Mouse (Mus musculus): Measurements from ENCODE around the gene Gse1. TPM values are rescaled to one million over a fixed set of nuclear protein-coding genes. Genes with fewer than 3 reads are reported as not detected.

Gene Gse1
- polyA plus RNA-seq, 1 experiment from 2014 or later, result 6.9 TPM

DNA sequence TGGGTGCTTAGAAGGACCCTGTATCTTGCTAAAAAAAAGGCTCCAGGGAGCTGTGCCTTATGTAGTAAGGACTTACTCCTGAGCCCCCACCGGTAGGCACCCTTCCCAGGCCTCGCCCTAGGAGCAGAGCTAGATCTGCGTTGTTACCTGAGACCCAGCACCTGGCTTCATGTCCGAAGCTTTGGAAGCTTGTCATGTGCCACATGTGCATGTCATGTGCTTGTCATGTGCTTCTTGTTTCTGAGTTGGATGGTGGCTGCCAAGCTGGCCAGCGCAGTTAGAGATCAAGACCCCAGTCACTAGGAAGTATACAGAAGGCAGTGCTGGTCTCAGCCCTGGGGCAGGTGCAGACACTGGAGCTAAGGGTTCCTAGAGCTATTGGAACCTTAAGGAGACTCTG is 273.2 kb downstream of the Gse1 start:
- H3K27me3 ChIP-seq (ENCODE audit: control insufficient read depth, insufficient read depth, low read length), result no peaks in the 10 kb centered on the region
- WGBS, result 86% methylated on average over 5 of the region's 5 CpGs
- H3K4me1 ChIP-seq (ENCODE audit: control insufficient read depth, insufficient read depth, low read length), result peaks cover 77% of the 10 kb centered on the region
- H3K4me3 ChIP-seq (replicated peaks; ENCODE audit: low read length), result no peak overlapping the region
- H3K9me3 ChIP-seq (replicated peaks; ENCODE audit: control insufficient read depth, low read length), result no peaks in the 10 kb centered on the region
- ATAC-seq (ENCODE audit: insufficient read depth, low FRiP score), result no peak
- H3K9ac ChIP-seq (ENCODE audit: low read length), result no peak overlapping the region
- no peak overlapping the region for H3K4me2 ChIP-seq (ENCODE audit: low read depth, low read length)
- H3K27ac ChIP-seq (ENCODE audit: low read length), result no peak overlapping the region
- H3K36me3 ChIP-seq (ENCODE audit: control insufficient read depth, insufficient read depth, low read length), result no peaks in the 10 kb centered on the region

- H3K9me3 ChIP-seq (replicated peaks; ENCODE audit: control insufficient read depth, low read length), result no peaks in the 10 kb centered on the region
- H3K4me1 ChIP-seq (ENCODE audit: control insufficient read depth, insufficient read depth, low read length), result peaks cover 72% of the 10 kb centered on the region
- H3K27ac ChIP-seq (ENCODE audit: low read length), result no peak overlapping the region
- 47% methylated on average over 5 of the region's 5 CpGs for WGBS
- no peak overlapping the region; the same call in 1 of the 2 replicates for H3K9ac ChIP-seq (ENCODE audit: low read length)
- ATAC-seq (ENCODE audit: insufficient read depth, low FRiP score), result no peak
- H3K27me3 ChIP-seq (ENCODE audit: control insufficient read depth, insufficient read depth, low read length), result no peaks in the 10 kb centered on the region
- no peaks in the 10 kb centered on the region for H3K36me3 ChIP-seq (ENCODE audit: control insufficient read depth, insufficient read depth, low read length)
- H3K4me2 ChIP-seq (ENCODE audit: low read depth, low read length), result no peak overlapping the region
- H3K4me3 ChIP-seq (replicated peaks; ENCODE audit: low read length), result no peak overlapping the region
Measured at GRCm38 (mm10) chr8:120502428-120502827, 274.2 kb downstream of the Gse1 start.

DNA sequence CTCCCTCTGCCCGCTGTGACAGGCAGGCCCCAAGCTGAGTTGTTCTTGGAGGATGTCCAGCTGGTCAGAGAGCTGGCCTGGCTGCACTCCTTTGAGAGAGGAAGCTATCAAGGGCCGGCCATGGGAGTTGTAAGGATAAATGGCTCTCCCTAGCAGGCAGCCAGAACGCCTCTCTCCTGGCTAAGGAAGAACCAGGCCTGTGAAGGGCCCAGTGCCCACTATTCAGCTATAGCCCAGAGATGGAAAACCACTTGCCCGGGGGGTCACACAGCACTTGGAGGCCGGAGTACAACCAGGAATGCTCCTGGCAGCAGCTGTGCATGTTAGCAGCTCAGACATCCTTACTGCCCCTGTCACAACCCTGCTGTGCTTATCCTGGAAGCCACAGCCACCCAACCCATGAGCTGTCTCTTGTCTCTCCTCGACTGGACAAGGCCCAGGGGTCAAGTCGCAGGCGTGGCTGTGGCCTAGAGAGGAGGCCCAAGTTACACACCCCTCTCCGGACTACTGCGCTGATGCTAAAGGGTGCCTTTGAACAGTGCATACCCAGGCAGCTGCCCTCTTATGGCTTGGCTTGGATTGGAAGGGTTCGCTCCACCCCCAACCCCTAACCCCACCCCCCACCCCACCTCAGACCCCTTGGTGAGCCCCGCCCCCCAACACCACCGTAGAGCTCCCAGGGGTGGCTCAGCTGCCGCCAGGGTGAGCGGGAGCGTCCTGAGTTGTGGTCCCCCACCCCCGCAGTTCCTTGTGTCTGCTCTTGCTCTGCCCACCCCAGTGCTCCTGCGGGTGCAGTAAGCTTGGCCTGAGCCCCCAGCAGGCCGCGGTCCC is 276.2 kb downstream of the Gse1 start:
- 22% methylated on average over 19 of the region's 20 CpGs for WGBS
- Histone ChIP-seq H3K27me3 (ENCODE audit: control insufficient read depth, insufficient read depth, low read length) (no peaks in the 10 kb centered on the region), H3K9me3 (replicated peaks; ENCODE audit: control insufficient read depth, low read length) (no peaks in the 10 kb centered on the region), H3K9ac (ENCODE audit: low read length) (peak overlapping the region; percentile 37), H3K36me3 (ENCODE audit: control insufficient read depth, insufficient read depth, low read length) (no peaks in the 10 kb centered on the region), H3K27ac (ENCODE audit: low read length) (peak overlapping the region; percentile 63), H3K4me3 (replicated peaks; ENCODE audit: low read length) (no peak overlapping the region), H3K4me2 (ENCODE audit: low read depth, low read length) (peak overlapping the region; percentile 40), H3K4me1 (ENCODE audit: control insufficient read depth, insufficient read depth, low read length) (peaks cover 69% of the 10 kb centered on the region)
- ATAC-seq (ENCODE audit: insufficient read depth, low FRiP score), result no peak

DNA sequence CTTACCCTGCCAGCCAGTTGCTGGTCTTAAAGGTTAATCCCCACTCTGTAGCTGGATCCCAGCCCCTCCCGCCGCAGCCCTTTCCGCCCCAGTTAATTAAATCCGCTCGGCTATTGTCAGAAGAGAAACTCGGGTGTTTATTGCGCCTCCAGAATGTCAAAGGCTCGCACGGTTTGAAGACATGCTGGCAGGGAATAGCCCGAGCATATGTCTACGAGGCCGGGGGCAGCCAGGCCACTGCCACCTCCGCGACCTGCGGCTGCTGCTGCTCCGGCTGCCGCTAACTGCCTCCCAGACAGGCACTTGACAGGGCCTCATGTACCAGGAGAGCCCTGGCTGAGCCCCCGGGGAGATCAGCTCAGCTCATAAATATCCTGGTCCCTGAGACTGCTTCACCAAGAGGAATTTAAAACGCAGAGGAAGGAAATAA is 276.8 kb downstream of the Gse1 start:
- Histone ChIP-seq H3K9me3 (replicated peaks; ENCODE audit: control insufficient read depth, low read length) (no peaks in the 10 kb centered on the region), H3K4me2 (ENCODE audit: low read depth, low read length) (peak overlapping the region; percentile 40), H3K4me3 (replicated peaks; ENCODE audit: low read length) (0 out of 2 replicates have a peak overlapping the region, but pooled peaks have one; percentile 2), H3K4me1 (ENCODE audit: control insufficient read depth, insufficient read depth, low read length) (peaks cover 74% of the 10 kb centered on the region), H3K9ac (ENCODE audit: low read length) (peak overlapping the region; percentile 37), H3K27me3 (ENCODE audit: control insufficient read depth, insufficient read depth, low read length) (no peaks in the 10 kb centered on the region), H3K36me3 (ENCODE audit: control insufficient read depth, insufficient read depth, low read length) (no peaks in the 10 kb centered on the region), H3K27ac (ENCODE audit: low read length) (peak overlapping the region; percentile 39)
- WGBS, result 16% methylated on average over 19 of the region's 19 CpGs
- ATAC-seq (ENCODE audit: insufficient read depth, low FRiP score), result no peak

GRCm38 (mm10) chr8:120505619-120506310 is 277.5 kb downstream of the Gse1 start:
- H3K4me3 ChIP-seq (replicated peaks; ENCODE audit: low read length), result no peak overlapping the region
- peak overlapping the region; percentile 37; the same call in 1 of the 2 replicates for H3K9ac ChIP-seq (ENCODE audit: low read length)
- H3K36me3 ChIP-seq (ENCODE audit: control insufficient read depth, insufficient read depth, low read length), result no peaks in the 10 kb centered on the region
- H3K4me2 ChIP-seq (ENCODE audit: low read depth, low read length), result peak overlapping the region; percentile 40; the same call in 1 of the 2 replicates
- peak overlapping the region; percentile 39; the same call in 1 of the 2 replicates for H3K27ac ChIP-seq (ENCODE audit: low read length)
- WGBS, result 42% methylated on average over 23 of the region's 23 CpGs
- H3K4me1 ChIP-seq (ENCODE audit: control insufficient read depth, insufficient read depth, low read length), result peaks cover 74% of the 10 kb centered on the region
- no peaks in the 10 kb centered on the region for H3K27me3 ChIP-seq (ENCODE audit: control insufficient read depth, insufficient read depth, low read length)
- H3K9me3 ChIP-seq (replicated peaks; ENCODE audit: control insufficient read depth, low read length), result no peaks in the 10 kb centered on the region
- no peak for ATAC-seq (ENCODE audit: insufficient read depth, low FRiP score)

GRCm38 (mm10) chr8:120506562-120506961 is 278.3 kb downstream of the Gse1 start:
- Histone ChIP-seq H3K27me3 (ENCODE audit: control insufficient read depth, insufficient read depth, low read length) (no peaks in the 10 kb centered on the region), H3K9me3 (replicated peaks; ENCODE audit: control insufficient read depth, low read length) (no peaks in the 10 kb centered on the region), H3K27ac (ENCODE audit: low read length) (no peak overlapping the region), H3K9ac (ENCODE audit: low read length) (no peak overlapping the region), H3K36me3 (ENCODE audit: control insufficient read depth, insufficient read depth, low read length) (no peaks in the 10 kb centered on the region), H3K4me3 (replicated peaks; ENCODE audit: low read length) (no peak overlapping the region), H3K4me2 (ENCODE audit: low read depth, low read length) (no peak overlapping the region), H3K4me1 (ENCODE audit: control insufficient read depth, insufficient read depth, low read length) (peaks cover 74% of the 10 kb centered on the region)
- 65% methylated on average over 2 of the region's 2 CpGs for WGBS
- no peak for ATAC-seq (ENCODE audit: insufficient read depth, low FRiP score)

GRCm38 (mm10) chr8:120507290-120507689 is 279.0 kb downstream of the Gse1 start:
- 95% methylated on average over 9 of the region's 9 CpGs for WGBS
- Histone ChIP-seq H3K27ac (ENCODE audit: low read length) (no peak overlapping the region), H3K9ac (ENCODE audit: low read length) (no peak overlapping the region), H3K36me3 (ENCODE audit: control insufficient read depth, insufficient read depth, low read length) (no peaks in the 10 kb centered on the region), H3K27me3 (ENCODE audit: control insufficient read depth, insufficient read depth, low read length) (no peaks in the 10 kb centered on the region), H3K9me3 (replicated peaks; ENCODE audit: control insufficient read depth, low read length) (no peaks in the 10 kb centered on the region), H3K4me3 (replicated peaks; ENCODE audit: low read length) (no peak overlapping the region), H3K4me2 (ENCODE audit: low read depth, low read length) (no peak overlapping the region), H3K4me1 (ENCODE audit: control insufficient read depth, insufficient read depth, low read length) (peaks cover 76% of the 10 kb centered on the region)
- ATAC-seq (ENCODE audit: insufficient read depth, low FRiP score), result no peak

DNA sequence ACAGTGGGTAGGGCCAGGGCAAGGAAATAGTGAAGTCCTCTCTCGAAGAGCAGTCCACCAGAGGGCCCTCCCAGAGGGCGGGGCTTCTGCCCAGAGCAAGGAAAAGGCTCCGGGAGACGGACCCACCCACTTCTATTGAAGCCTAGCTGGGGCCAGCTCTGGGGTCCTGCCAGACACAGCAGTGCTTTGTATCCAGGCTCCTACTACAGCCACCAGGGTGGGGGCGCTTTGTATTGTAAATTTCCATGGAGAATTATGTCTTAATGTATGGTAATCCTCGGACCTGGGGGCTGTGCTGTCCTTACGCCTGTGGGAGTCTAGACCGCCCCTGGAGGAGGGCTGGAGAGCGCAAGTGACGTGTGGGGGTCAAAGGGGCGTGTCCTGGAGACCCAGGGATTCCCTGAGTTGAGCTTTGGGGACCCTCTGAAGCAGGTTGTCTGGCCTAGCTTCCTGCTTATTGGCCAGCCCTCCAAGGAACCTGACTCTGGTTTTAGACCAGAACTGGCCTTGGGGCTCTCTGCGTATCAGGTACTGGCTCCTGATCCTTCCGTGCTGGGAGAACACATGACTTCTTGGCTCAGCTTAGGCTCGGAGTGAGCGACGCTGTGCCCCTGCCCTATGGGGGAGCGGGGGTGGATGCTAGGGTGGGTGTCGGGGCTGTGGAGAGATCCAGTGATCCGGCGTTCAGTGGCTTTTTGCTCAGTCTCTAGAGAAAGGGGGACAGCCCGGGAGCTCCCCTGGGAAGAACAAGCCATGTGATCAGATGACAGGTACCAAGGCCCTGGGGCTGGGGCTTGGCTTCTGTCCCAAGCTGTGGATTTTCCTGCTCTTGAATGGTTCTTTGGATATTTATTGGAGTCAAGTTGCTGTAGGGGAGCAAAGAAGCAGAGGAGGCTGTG is 281.1 kb downstream of the Gse1 start:
- peak overlapping the region; percentile 56 for H3K9ac ChIP-seq (ENCODE audit: low read length)
- 0 out of 2 replicates have a peak overlapping the region, but pooled peaks have one; percentile 10 for H3K27ac ChIP-seq (ENCODE audit: low read length)
- peak; percentile 76; the same call in 1 of the 2 replicates for ATAC-seq (ENCODE audit: insufficient read depth, low FRiP score)
- H3K27me3 ChIP-seq (ENCODE audit: control insufficient read depth, insufficient read depth, low read length), result no peaks in the 10 kb centered on the region
- no peaks in the 10 kb centered on the region for H3K36me3 ChIP-seq (ENCODE audit: control insufficient read depth, insufficient read depth, low read length)
- H3K4me1 ChIP-seq (ENCODE audit: control insufficient read depth, insufficient read depth, low read length), result peaks cover 75% of the 10 kb centered on the region
- no peaks in the 10 kb centered on the region for H3K9me3 ChIP-seq (replicated peaks; ENCODE audit: control insufficient read depth, low read length)
- peak overlapping the region; percentile 22 for H3K4me3 ChIP-seq (replicated peaks; ENCODE audit: low read length)
- WGBS, result 11% methylated on average over 21 of the region's 21 CpGs
- H3K4me2 ChIP-seq (ENCODE audit: low read depth, low read length), result peak overlapping the region; percentile 50

Data from stomach, embryonic 16.5 days (tissue).